Mouse (Mus musculus) testis, adult 2 months (tissue): ENCODE measurements around the gene Susd6.

Source experiments
- CTCF ChIP-seq: fragments of 200-500 bp; IDR thresholded peaks from 2 replicates; pipeline ENCODE4 v1.5.1; 2012; ENCODE audit warnings: low read depth, mild to moderate bottlenecking, inconsistent platforms, low read length, moderate library complexity; ENCODE audit not compliant: control insufficient read depth, insufficient read depth, insufficient replicate concordance
- POLR2A ChIP-seq: fragments of 200-500 bp; IDR thresholded peaks from 2 replicates; pipeline ENCODE4 v1.6.1; 2012; ENCODE audit warnings: low read depth, mild to moderate bottlenecking, inconsistent platforms, low read length, moderate library complexity; ENCODE audit not compliant: control insufficient read depth

DNA sequence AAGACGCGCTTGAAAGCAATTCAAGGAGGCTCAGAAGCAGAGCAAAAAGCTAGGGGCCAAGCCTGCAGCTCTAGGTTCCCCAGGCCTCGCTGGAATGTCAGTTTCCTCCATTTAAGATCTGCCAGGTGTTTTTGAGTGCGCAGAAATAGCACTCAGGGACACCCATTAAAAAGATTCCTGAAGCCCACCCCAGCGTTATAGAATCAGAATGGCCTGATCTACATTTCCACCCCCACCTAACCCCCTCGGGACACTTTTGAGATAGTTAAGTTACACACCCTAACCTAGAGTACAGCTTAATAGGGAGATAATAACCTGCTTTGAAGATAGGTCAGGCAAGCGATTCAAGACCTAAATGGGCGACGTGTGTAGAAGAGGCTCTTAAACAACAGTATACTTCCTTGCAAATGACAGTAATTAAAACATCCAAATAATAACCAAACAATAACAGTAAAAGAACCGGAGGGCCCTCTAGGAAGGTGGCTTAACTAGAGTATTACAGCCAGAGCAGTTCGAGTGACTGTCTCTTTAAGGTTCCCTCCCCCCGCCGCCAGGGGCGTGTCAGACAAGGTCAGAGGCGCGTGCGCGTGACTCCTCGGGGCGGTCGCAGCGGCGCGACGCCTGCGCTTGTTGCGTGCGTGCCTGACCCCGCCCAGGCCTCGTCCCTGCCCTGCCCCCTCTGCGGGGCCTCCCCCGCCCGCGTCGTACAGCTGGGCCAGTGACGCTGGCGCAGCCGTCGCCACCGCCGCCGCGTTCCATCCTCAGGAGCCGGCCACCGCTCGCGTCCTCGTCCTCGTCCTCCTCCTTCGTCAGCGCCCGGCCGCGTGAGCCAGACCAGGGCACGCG, at the start of gene Susd6:
- no peak for TF ChIP-seq CTCF
- peak; percentile 95 for TF ChIP-seq POLR2A
